Mouse (Mus musculus) brain, embryonic 14.5 days (tissue): ENCODE data around the gene Syt13.

Experiments
- CTCF ChIP-seq: fragments of 200-500 bp; IDR thresholded peaks from 2 replicates; pipeline ENCODE4 v1.5.1; 2012; ENCODE audit warnings: inconsistent platforms, mild to moderate bottlenecking, moderate library complexity, borderline replicate concordance; ENCODE audit not compliant: insufficient read depth, insufficient read length; ENCODE audit errors: extremely low read depth
- POLR2A ChIP-seq: fragments of 200-500 bp; IDR thresholded peaks from 2 replicates; pipeline ENCODE4 v1.6.1; 2012; ENCODE audit warnings: mild to moderate bottlenecking, inconsistent platforms, borderline replicate concordance; ENCODE audit not compliant: poor library complexity, insufficient read depth, insufficient read length, severe bottlenecking; ENCODE audit errors: extremely low read depth

DNA sequence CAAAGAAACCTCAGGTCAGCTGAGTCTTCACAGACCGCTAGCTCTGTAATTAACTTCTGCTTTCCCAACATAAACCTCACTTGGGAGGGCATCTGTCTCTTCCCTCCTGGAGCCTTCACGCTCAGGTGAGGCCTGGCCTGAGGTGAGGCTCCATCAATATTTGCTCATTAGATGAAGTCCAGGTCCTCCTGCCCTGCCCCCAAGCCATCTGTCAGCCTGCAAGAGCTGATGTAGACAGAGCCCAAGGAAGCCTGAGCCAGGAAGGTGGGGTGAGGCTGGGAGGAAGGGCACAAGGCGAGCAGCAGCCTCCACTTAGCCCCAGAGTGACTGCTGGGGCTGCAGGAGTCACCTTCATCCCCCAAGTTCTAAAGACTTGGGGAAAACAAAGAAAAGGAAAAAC is 20.6 kb downstream of the Syt13 start:
- TF ChIP-seq CTCF: no peak
- no peak for TF ChIP-seq POLR2A
